Mouse (Mus musculus): Measurements from ENCODE around the gene Lrrc61.
"Not testable (repeated sequence)": the region's sequence is repeated elsewhere in the genome, so short reads cannot be mapped to it uniquely, and the experiment has no call there.

The Lrrc61 gene
- long read RNA-seq, experiment 1, partial matches to known transcripts, result 0 of 5 reads
- long read RNA-seq, experiment 1, other reads (novel, unspliced or antisense), result 2 of 5 reads
- long read RNA-seq, experiment 2, partial matches to known transcripts, result 0 of 1 reads
- long read RNA-seq, experiment 2, other reads (novel, unspliced or antisense), result 1 of 1 reads

DNA sequence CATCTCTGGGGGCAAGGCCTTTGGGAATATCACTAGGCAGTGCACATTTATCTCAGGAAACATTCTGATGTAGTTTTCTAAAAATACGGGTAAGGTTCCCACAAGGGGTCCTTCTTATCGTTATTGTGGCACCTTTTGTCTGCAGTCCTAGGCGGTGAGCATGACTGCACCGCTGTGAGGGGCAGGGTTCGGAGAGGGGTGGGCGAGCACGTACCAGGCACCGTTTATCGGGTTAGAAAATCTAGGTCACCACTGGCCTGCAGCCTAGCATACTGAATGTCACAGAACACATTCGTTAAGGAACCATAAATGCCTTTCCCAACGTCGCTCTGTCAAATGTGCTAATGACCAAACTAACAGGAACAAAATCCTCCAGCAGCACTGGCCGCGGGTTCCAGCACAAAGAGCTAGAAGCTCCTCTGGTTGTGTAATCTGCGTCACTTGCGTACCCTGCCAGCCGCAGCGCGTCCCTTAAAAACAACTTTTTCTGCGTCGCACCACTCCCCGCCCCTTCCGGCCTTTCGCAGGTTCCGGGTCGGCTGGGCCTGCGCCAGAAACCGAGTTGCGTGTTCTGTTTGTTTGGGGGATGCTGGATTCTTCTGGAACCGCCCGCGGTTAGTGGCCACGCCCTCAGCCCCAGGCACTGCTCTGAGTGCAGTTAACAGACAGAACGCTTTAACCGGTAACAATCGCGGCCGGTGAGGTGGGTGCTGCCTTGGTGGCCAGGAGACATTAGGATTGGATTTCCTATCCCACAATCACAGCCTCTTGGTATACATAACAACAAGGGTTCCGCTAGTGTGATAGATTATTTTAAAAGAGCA lies at the start of gene Lrrc61:
Gene Lrrc61 (plus strand): TSS at position 517 of the 824 bp plus-strand sequence.
- intact Hi-C loops (cut with DNase I), result loop anchor here (10.0 kb wide), 1 partner anchor 230 kb away; no protein-coding TSS in a partner anchor

GRCm38 (mm10) chr6:48508087-48508486 lies 46.5 kb upstream of the Lrrc61 start:
- intact Hi-C loops (cut with DNase I), result no loop called here

DNA sequence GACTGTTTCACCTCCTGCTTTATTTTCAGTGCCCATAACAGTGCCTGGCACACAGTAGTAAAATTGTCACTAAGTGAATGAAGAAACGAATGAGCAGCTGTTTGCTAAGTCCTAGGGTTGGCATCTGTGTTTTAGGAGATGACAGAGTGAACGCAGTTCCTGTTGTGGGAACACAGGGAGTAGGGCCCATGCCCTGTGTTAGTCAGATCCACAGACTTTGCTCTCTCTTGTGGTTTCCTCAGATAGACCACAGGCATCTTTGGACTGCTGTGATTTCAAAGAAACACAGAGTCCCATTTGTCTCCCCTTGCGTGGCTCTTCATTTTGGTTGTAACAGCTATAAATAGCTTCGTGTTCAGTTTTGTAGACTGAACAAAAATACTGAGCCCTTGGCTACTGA lies 44.2 kb upstream of the Lrrc61 start:
- intact Hi-C loops (cut with DNase I), result no loop called here

DNA sequence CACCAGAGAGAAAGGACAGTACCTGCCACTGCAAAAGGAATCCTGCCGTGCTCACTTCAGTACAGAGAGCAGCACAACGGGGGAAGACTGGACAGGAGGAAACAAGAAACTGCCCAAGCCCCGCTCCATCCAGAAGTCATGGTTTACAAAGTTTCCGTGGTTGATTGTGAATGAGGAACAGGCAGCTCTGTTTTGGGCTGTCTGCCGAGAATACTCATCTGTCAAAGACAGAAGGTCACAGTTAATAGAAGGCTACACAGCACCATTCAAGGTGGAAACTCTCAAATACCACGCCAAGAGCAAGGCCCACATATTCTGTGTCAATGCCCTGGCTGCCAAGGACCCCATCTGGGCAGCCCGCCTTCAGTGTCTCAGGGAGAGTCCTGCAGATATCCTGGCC lies 42.7 kb upstream of the Lrrc61 start:
- intact Hi-C loops (cut with DNase I), result no loop called here

DNA sequence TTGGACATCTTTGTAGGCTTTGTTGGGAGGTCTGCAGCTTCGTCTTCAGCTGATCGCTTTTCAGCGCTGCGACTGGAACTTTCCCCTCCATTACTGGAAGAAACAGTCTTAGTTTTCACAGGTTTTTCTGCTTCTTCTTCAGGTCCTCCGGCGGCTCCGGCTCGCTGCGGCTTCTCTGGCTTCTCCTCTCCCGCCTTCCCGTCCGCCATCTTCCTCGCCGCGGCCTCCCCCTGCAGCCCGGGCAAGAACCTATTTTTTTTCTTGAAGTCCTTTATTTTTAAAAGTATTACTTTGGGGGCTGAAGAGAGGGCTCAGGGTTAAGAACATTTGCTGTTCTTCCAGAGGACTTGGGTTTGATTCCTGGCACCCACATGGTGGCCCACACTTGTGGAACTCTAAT lies 29.7 kb upstream of the Lrrc61 start:
- intact Hi-C loops (cut with DNase I), result not testable (repeated sequence)

DNA sequence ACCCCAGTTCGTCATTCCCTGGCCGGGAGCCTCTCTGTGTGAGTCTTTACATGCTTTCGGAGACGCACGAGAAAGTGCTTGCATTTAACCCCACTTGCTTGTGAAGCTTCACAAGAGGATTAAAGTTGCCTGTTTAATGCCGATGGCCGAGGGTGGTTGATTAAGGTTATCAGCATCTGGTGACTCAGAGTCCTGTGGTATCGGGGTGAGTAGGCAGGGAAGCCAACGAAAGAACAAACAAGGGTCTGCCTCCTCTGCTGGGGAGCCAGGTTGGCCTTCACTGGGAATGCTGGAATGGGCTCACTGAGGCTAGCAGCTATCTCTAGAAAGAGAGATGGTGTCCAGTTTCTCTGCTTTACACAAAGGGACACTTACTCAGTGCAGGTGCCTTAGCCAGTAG lies 26.7 kb upstream of the Lrrc61 start:
- intact Hi-C loops (cut with DNase I), result no loop called here

- intact Hi-C loops (cut with DNase I), result no loop called here
Measured at GRCm38 (mm10) chr6:48529261-48529660, 25.3 kb upstream of the Lrrc61 start.

- intact Hi-C loops (cut with DNase I), result loop anchor here (10.0 kb wide), 1 partner anchor 355 kb away; no protein-coding TSS in a partner anchor
Measured at GRCm38 (mm10) chr6:48529871-48530440, 24.6 kb upstream of the Lrrc61 start.

- intact Hi-C loops (cut with DNase I), result loop anchor here (10.0 kb wide), 1 partner anchor 356 kb away; no protein-coding TSS in a partner anchor
Measured at GRCm38 (mm10) chr6:48530862-48531261, 23.7 kb upstream of the Lrrc61 start.

GRCm38 (mm10) chr6:48533475-48533874 lies 21.1 kb upstream of the Lrrc61 start:
- intact Hi-C loops (cut with DNase I), result loop anchor here (10.0 kb wide), 1 partner anchor 359 kb away; no protein-coding TSS in a partner anchor

- intact Hi-C loops (cut with DNase I), result loop anchor here (10.0 kb wide), 1 partner anchor 360 kb away; no protein-coding TSS in a partner anchor
Measured at GRCm38 (mm10) chr6:48534913-48535312, 19.7 kb upstream of the Lrrc61 start.

GRCm38 (mm10) chr6:48536091-48536490 lies 18.5 kb upstream of the Lrrc61 start:
- intact Hi-C loops (cut with DNase I), result loop anchor here (10.0 kb wide), 1 partner anchor 361 kb away; no protein-coding TSS in a partner anchor

DNA sequence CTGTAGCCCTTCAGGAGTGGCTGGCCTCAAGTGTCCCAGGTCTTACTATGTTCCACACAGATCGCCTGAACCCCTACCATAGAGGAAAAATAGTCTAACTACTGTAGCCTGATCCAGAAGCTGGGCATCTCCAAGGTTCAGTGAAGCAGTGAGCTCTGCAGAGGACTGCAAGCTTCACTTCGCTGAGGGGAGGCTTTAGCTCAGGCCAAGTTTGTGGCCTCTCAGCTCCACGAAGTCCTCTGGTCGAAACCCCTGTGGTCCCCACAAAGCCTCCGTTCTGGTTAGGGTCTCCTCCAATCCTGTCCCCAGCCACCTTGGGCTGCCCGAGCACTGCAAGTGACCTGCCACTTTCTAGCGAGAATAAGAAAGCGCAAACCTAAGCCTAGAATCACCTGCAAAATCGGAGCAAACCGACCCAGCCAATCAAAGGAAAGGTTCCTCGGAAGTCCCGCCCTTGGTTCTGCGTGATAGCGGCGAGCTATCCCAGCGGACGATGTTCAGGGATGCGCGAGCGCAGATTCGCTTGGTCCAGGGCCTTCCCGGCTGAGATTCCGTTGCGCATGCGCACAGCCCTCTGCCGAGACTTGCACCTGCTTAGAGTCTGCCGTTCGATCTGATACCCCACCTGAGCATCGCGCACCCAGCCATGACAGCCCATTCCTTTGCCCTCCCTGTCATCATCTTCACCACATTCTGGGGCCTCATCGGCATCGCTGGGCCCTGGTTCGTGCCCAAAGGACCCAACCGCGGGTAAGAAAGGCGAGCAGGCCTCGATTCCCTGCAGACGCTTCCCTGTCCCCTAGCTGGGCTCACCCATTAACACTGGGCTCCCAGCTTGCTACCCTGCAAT lies 17.3 kb upstream of the Lrrc61 start, which contains the start of gene Atp6v0e2:
Gene Atp6v0e2 (plus strand): TSS at position 511 of the 850 bp plus-strand sequence.
- intact Hi-C loops (cut with DNase I), result loop anchor here (10.0 kb wide), 1 partner anchor 363 kb away; no protein-coding TSS in a partner anchor

GRCm38 (mm10) chr6:48538841-48539737 lies 15.5 kb upstream of the Lrrc61 start:
- intact Hi-C loops (cut with DNase I), result loop anchor here (2.0 to 10.0 kb wide), 2 partner anchors 106 to 364 kb away; no protein-coding TSS in a partner anchor

DNA sequence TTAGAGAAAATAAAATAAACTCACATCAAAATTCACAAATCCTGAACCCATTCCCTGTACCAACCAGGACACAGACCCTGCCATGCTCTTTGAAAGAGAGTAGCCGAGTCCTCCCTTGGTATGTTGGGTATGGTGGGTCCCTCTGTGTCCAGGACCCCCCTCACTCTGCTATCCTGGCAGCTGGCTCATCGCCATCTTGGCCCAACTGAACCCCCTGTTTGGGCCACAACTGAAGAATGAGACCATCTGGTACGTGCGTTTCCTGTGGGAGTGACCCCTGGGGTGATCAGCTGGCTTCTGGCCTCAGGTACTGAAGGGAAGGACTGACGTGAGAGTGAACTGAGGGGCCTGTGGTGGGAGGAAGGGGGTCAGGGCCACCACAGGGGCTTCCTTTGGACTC lies 14.7 kb upstream of the Lrrc61 start:
- intact Hi-C loops (cut with DNase I), result loop anchor here (2.0 to 10.0 kb wide), 2 partner anchors 105 to 365 kb away; no protein-coding TSS in a partner anchor

GRCm38 (mm10) chr6:48540721-48541120 lies 13.9 kb upstream of the Lrrc61 start:
- intact Hi-C loops (cut with DNase I), result no loop called here

DNA sequence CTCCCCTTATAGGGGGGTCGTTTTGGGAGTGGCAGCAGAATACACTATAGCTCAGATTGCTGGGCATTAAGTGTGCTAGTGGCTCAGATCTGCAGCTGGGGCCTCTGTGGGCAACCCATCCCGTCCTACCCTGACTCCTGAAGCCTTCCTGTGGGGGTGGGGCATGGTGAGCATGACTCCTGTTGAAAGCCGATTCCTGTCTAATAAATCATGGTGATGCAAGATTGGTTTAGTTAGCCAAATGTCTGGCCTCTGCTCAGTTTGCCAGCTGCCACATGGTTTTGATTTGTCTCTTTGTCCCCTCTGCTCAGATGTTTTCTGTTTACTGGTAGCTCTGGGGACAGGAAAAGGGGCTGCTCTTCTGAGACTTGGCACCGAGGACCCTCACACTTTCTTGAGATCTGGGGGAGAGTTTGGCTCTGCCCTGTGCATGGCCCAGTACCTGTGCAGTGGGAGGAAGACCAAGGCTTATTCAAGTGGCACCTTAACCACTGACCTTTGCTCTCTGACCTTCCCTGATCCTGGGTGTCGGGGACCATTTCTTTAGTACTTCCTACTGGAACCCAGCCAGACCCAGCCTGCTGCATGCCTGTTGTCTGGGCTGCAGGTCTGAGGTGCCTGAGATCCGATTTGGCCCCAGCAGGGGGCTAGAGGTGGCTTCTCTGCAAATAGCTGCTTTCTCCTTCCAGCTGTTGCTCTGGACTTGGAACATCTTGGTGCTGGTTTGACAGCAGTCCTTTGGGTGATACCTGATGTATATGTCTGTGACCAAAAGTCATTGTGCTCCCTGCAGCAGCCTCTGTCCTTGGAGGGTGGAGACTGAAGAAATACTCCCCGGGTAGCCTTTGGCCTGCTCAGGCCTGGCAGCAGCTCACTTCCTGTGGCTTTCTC lies 12.8 kb upstream of the Lrrc61 start:
- intact Hi-C loops (cut with DNase I), result no loop called here

- intact Hi-C loops (cut with DNase I), result no loop called here
Measured at GRCm38 (mm10) chr6:48542631-48543030, 12.0 kb upstream of the Lrrc61 start.

GRCm38 (mm10) chr6:48545251-48545650 lies 9.3 kb upstream of the Lrrc61 start:
- intact Hi-C loops (cut with DNase I), result loop anchor here (5.0 kb wide), 1 partner anchor 52 kb away; no protein-coding TSS in a partner anchor

Measured in adrenal gland (tissue).